ENCODE assay signal across 23 mouse cellular contexts in genomic region chr11:20837366-20837765, GRCm38 (mm10).
"Had no signal": no experiment of that assay in that cellular context is flagged by ENCODE, and none has a peak within 500 bp of the region (broad histone marks: within the 10 kb centered on the region; RNA-seq: fewer than 3 reads in every experiment).

No protein-coding gene starts in this region.

- H3K9me3 ChIP-seq: limb, embryonic 10.5 days; limb, embryonic 13.5 days; liver, embryonic 12.5 days; liver, embryonic 15.5 days; neural tube, embryonic 12.5 days had no signal

- H3K9ac ChIP-seq: limb, embryonic 13.5 days; liver, embryonic 12.5 days; liver, embryonic 15.5 days; neural tube, embryonic 12.5 days had no signal

- DNase-seq: layer of hippocampus, adult 9-11 months; liver; lung, adult 2 months; lung, postnatal 14 days; lung, postnatal 4 days; midbrain, embryonic 14.5 days; right cerebral cortex, adult 18-20 months; right cerebral cortex, postnatal 14 days; right cerebral cortex, postnatal 4 days; thymus, adult 2 months; thymus, postnatal 14 days; thymus, postnatal 4 days had no signal

- H3K4me3 ChIP-seq: layer of hippocampus, adult 2 months; limb, embryonic 10.5 days; limb, embryonic 13.5 days; liver, embryonic 12.5 days; liver, embryonic 15.5 days; neural tube, embryonic 12.5 days had no signal

- ATAC-seq: hindbrain, postnatal 0 days; inflammation-experienced regulatory T-cells, adult 6 months; intestine, embryonic 16.5 days; liver, embryonic 12.5 days had no signal

- H3K4me2 ChIP-seq: limb, embryonic 13.5 days; liver, embryonic 12.5 days; liver, embryonic 15.5 days; midbrain, embryonic 11.5 days; neural tube, embryonic 12.5 days had no signal

- H3K36me3 ChIP-seq: limb, embryonic 10.5 days; limb, embryonic 13.5 days; liver, embryonic 12.5 days; liver, embryonic 15.5 days; neural tube, embryonic 12.5 days had no signal

- H3K4me1 ChIP-seq: liver, embryonic 12.5 days; liver, embryonic 15.5 days; neural tube, embryonic 12.5 days had no signal

- H3K27ac ChIP-seq: hindbrain, postnatal 0 days; layer of hippocampus, adult 2 months; limb, embryonic 10.5 days; limb, embryonic 13.5 days; liver, embryonic 12.5 days; liver, embryonic 15.5 days; neural tube, embryonic 12.5 days; stomach, postnatal 0 days had no signal
